Mouse (Mus musculus): Measurements from ENCODE around the gene Ddx54.

- TF ChIP-seq POLR2A (IDR thresholded peaks at IDR 0.05; ENCODE audit: borderline replicate concordance, low read depth, low read length) = no peak
- no peak for TF ChIP-seq CTCF (IDR thresholded peaks at IDR 0.05; ENCODE audit: low read depth, low read length)
Observed at GRCm38 (mm10) chr5:120624427-120624826, 11.9 kb downstream of the Ddx54 start.
